Mouse (Mus musculus) embryonic stem cell, embryonic (primary cell): Measurements from ENCODE around the gene Cars.
"Not testable (repeated sequence)": the region's sequence is repeated elsewhere in the genome, so short reads cannot be mapped to it uniquely, and the experiment has no call there.

Experiments used
- CTCF ChIA-PET, 4 experiments: fragments of 300-600 bp in 2 of 4; fragments of 350-600 bp in 2 of 4; sonication (Branson Sonifier 250); formaldehyde crosslinking; loops; one replicate each; lab custom pipeline; 2022; ENCODE audit warnings: inconsistent platforms in 2 of 4; lab: Charles Lee
- POLR2A ChIA-PET, 4 experiments: fragments of 300-600 bp in 2 of 4; fragments of 350-600 bp in 2 of 4; sonication (Branson Sonifier 250); formaldehyde crosslinking; loops; one replicate each; lab custom pipeline; 2022; ENCODE audit warnings: antibody characterized with exemption in 4 of 4, inconsistent platforms in 1 of 4; lab: Charles Lee

The Cars gene

DNA sequence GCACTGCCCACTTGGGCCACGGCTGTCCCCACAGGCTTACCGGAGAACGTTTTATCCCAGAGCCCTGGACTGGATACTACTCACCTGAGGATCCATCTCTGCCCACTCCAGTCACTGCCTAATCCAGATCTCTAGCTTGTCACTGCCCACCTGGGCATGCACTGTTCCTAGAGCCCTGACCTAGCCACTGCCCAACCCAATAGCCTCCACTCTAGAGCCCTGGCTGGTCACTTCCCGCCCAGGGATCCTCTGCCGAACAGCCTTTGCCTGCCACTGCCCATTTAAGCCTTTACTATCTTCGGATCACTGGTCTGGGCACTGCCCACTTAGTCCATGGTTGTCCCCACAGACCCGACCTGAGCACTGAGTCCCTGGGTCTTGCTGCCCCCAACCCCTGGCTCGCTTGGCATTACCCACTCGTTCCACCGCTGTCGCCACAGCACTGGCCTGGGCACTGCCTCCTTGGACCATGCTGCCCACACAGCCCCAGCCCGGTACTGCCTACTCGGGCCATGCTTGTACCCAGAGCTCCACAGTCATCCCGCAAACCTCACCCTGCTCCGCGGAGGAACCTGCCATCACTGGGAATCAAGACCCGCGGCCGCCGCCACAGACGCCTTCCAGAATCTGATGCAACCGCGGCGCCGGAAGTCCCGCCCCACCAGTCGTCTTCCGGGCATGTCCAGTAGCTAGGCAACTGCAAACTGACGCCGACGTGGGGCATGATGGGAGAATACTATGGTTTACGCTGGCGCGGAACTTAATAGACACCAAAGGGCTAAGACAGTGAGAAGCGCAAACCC, at the start of gene Cars:
TSS of gene Cars (minus strand) at position 663 of the 803 bp plus-strand sequence.
- ChIA-PET CTCF (interaction anchor here (0.5 to 1.6 kb wide), 14 partner anchors 13 to 444 kb away, joined by 3 to 7 read pairs (median 4); partner anchors contain the start of gene Nap1l4 (in 1 of the 4)), POLR2A (interaction anchor here (0.6 to 11.0 kb wide), 137 partner anchors 8 to 1698 kb away, joined by 3 to 195 read pairs (median 4); partner anchors contain the start of genes Dhcr7 (in 3 of the 4), Nadsyn1 (in 3 of the 4), Nap1l4 (in 3 of the 4) and Tnfrsf22 (in 3 of the 4))

GRCm38 (mm10) chr7:143649034-143649768, 49.3 kb upstream of the Cars start, which contains the start of gene Tnfrsf22:
Tnfrsf22 (minus strand) TSS chr7:143649661.
- ChIA-PET CTCF (interaction anchor here in 3 of 4 experiments (0.5 to 1.2 kb wide), 10 partner anchors 37 to 1279 kb away, joined by 3 to 9 read pairs (median 3); partner anchors contain the start of gene Nap1l4 (in 1 of the 3)), POLR2A (interaction anchor here in 3 of 4 experiments (0.6 to 1.7 kb wide), 26 partner anchors 10 to 975 kb away, joined by 3 to 20 read pairs (median 4); partner anchors contain the start of genes Cars (in 3 of the 3), Tnfrsf26 (in 3 of the 3), Nap1l4 (in 2 of the 3) and Tnfrsf23 (in 2 of the 3))

- POLR2A ChIA-PET, CTCF ChIA-PET: not testable (repeated sequence)
These were observed 44.1 kb upstream of the Cars start for GRCm38 (mm10) chr7:143643949-143644348.

- POLR2A ChIA-PET: interaction anchor here in 1 of 4 experiments (0.9 kb wide), 1 partner anchor 37 kb away, joined by 4 read pairs; the partner anchor contains the start of gene Cars
- CTCF ChIA-PET: no interaction called here
These were observed 36.8 kb upstream of the Cars start for GRCm38 (mm10) chr7:143636674-143637073.

- ChIA-PET CTCF (interaction anchor here in 1 of 4 experiments (0.6 kb wide), 1 partner anchor 30 kb away, joined by 3 read pairs; no protein-coding TSS in a partner anchor), POLR2A (interaction anchor here in 1 of 4 experiments (1.2 kb wide), 1 partner anchor 242 kb away, joined by 3 read pairs; no protein-coding TSS in a partner anchor)
These were observed 31.6 kb upstream of the Cars start for GRCm38 (mm10) chr7:143631503-143631902.

GRCm38 (mm10) chr7:143629501-143629900, 29.6 kb upstream of the Cars start:
- ChIA-PET POLR2A (interaction anchor here in 3 of 4 experiments (0.7 to 2.0 kb wide), 3 partner anchors 20 to 119 kb away, joined by 3 to 6 read pairs (median 4); partner anchors contain the start of gene Tnfrsf22 (in 1 of the 3)), CTCF (interaction anchor here in 2 of 4 experiments (0.6 to 1.6 kb wide), 3 partner anchors 135 to 735 kb away, joined by 3 to 4 read pairs (median 3); no protein-coding TSS in a partner anchor)

DNA sequence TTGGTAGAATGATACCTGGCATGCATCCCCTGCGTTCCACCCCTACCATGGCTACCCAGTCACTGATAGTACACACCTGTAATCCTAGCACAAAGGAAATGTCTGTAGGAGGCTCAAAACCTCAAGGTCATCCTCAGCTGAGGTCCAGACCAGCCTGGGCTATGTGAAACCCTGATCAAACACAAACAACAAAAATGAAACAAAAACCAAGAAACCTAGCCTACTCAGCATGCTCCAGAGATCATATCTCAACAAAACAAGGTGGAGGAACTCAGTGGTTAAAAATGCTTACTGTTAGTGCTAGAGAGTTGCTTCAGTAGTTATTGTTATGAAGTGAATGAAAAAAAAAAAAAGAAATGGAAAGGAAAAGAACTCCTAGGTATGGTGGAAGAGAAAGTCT, 28.6 kb upstream of the Cars start, which contains the start of gene Tnfrsf26:
TSS of gene Tnfrsf26 (minus strand) at position 183 of the 400 bp plus-strand sequence.
- ChIA-PET POLR2A (interaction anchor here in 3 of 4 experiments (0.7 to 2.0 kb wide), 10 partner anchors 12 to 118 kb away, joined by 3 to 6 read pairs (median 4); partner anchors contain the start of genes Tnfrsf22 (in 3 of the 3) and Nap1l4 (in 2 of the 3)), CTCF (interaction anchor here in 3 of 4 experiments (0.6 to 1.2 kb wide), 4 partner anchors 23 to 78 kb away, joined by 3 to 21 read pairs (median 4); no protein-coding TSS in a partner anchor)

GRCm38 (mm10) chr7:143627555-143628286, 27.8 kb upstream of the Cars start:
- ChIA-PET CTCF (interaction anchor here (0.6 to 1.2 kb wide), 7 partner anchors 11 to 136 kb away, joined by 3 to 21 read pairs (median 3); no protein-coding TSS in a partner anchor), POLR2A (interaction anchor here in 3 of 4 experiments (0.5 to 2.0 kb wide), 10 partner anchors 8 to 78 kb away, joined by 3 to 7 read pairs (median 4); partner anchors contain the start of genes Tnfrsf22 (in 3 of the 3) and Nap1l4 (in 2 of the 3))

DNA sequence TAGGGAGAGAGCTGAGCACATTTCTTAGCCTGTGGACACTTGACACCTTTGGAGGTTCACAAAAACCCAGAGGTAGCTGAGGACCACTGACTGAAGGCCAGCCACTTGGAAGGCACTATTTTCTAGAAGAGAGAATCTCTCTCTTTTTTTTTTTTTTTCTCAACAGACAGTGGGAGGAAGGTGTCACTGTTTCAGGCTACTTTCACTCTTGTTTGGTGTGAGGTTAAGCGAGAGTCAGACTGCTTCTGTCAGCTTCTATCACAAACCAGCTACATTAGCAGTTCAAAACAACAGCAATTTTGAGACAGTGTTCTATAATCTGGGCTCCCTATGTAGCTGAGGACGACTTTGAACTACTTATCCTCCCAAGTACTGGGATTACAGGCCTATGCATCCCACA, 26.3 kb upstream of the Cars start:
- POLR2A ChIA-PET: interaction anchor here in 2 of 4 experiments (1.1 to 1.2 kb wide), 2 partner anchors 26 to 77 kb away, joined by 4 to 5 read pairs; partner anchors contain the start of genes Cars (in 1 of the 2) and Nap1l4 (in 1 of the 2)

DNA sequence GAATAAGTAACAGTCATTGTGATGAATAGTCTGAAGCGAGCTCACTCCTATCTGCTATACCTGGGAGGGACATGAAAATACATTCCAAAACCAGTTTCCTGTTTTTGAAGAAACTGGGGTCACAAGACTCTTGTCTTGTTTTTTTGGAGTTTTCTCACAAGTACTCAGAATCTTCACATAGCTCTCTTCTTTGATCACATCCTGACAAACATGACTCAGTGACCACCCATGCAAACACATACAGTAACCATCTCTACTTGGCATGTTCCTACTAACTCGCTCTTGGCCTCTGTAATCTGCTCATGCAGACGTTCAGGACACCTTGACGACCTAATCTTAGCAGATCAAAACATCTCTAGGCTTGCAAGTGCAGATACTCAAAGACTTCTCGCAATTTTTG, 25.3 kb upstream of the Cars start:
- POLR2A ChIA-PET: no interaction called here
- CTCF ChIA-PET: interaction anchor here in 1 of 4 experiments (0.7 kb wide), 1 partner anchor 39 kb away, joined by 5 read pairs; no protein-coding TSS in a partner anchor

More for the DNA sequence above, 26.3 kb upstream of the Cars start:
- CTCF ChIA-PET: interaction anchor here in 1 of 4 experiments (0.9 kb wide), 1 partner anchor 14 kb away, joined by 3 read pairs; no protein-coding TSS in a partner anchor

GRCm38 (mm10) chr7:143624561-143624960, 24.7 kb upstream of the Cars start:
- CTCF ChIA-PET: interaction anchor here in 1 of 4 experiments (0.7 kb wide), 1 partner anchor 39 kb away, joined by 5 read pairs; no protein-coding TSS in a partner anchor
- POLR2A ChIA-PET: interaction anchor here in 2 of 4 experiments (0.6 to 0.9 kb wide), 2 partner anchors 27 to 43 kb away, joined by 3 read pairs; no protein-coding TSS in a partner anchor

DNA sequence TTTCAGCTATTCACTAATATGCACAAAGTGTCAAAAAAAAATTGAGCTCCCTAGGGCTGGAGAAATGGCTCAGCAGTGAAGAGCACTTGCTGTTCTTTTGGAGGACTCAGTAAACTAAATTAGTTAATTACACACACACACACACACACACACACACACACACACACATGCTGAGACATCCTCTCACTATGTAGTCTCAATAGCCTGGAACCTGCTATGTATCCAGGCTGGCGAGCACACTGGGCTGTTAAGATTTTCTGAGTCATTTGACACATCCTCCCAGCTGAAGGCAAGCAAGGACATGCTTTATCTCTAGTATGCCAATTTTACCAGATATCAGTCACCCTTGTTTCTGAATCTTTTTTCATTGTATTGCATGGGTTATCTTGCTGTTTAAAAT, 21.1 kb upstream of the Cars start:
- POLR2A ChIA-PET: interaction anchor here in 1 of 4 experiments (1.2 kb wide), 1 partner anchor 21 kb away, joined by 6 read pairs; the partner anchor contains the start of gene Cars
- CTCF ChIA-PET: interaction anchor here in 2 of 4 experiments (0.6 to 0.7 kb wide), 2 partner anchors 144 to 635 kb away, joined by 3 to 4 read pairs; no protein-coding TSS in a partner anchor

GRCm38 (mm10) chr7:143614404-143615135, 14.7 kb upstream of the Cars start:
- ChIA-PET CTCF (interaction anchor here (0.9 to 5.7 kb wide), 6 partner anchors 80 to 134 kb away, joined by 3 to 47 read pairs (median 4); no protein-coding TSS in a partner anchor), POLR2A (interaction anchor here in 2 of 4 experiments (1.2 to 2.1 kb wide), 5 partner anchors 9 to 65 kb away, joined by 3 to 8 read pairs (median 3); partner anchors contain the start of gene Cars (in 2 of the 2))

GRCm38 (mm10) chr7:143612215-143612614, 12.3 kb upstream of the Cars start:
- ChIA-PET POLR2A (interaction anchor here in 2 of 4 experiments (0.9 to 5.7 kb wide), 5 partner anchors 10 to 82 kb away, joined by 3 to 31 read pairs (median 7); partner anchors contain the start of gene Cars (in 2 of the 2)), CTCF (interaction anchor here (0.5 to 5.7 kb wide), 22 partner anchors 10 to 144 kb away, joined by 3 to 47 read pairs (median 4); partner anchors contain the start of genes Tnfrsf23 (in 3 of the 4), Cars (in 1 of the 4) and Tnfrsf22 (in 1 of the 4))

DNA sequence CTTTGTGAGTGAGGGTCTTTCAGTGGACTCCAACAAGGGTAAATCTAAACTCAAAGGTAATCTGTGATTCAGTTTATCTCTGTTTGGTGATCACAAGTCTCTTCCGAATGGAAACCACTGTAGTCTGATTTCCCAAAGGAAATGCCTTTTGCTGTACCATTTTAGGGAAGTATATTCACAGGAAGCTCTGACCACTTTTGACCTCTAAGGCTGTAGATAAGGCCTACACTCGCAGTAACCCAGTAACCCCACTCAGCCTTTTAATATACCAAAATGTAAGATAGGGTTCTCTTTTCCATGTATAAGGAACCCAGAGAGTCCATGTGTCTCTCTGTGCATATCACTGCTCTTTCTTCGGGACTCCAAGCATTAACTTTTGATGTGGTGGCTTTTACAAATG, 5.4 kb upstream of the Cars start:
- ChIA-PET POLR2A (interaction anchor here in 2 of 4 experiments (0.5 to 0.8 kb wide), 2 partner anchors 8 to 369 kb away, joined by 3 to 4 read pairs; no protein-coding TSS in a partner anchor), CTCF (interaction anchor here in 1 of 4 experiments (0.8 kb wide), 1 partner anchor 91 kb away, joined by 3 read pairs; no protein-coding TSS in a partner anchor)
